Mouse (Mus musculus) ES-Bruce4 (cell line): ENCODE measurements at regions not wholly inside any gene's neighbourhood (a gene's known extent, or its start where the extent isn't known, plus 50 kb on each side); places are given as distances from the start of the nearest gene placed in this dataset.

Source experiments
- H3K27ac ChIP-seq: 2 replicates; pipeline ENCODE4 v1.5.1; 2012; ENCODE audit warnings: low read length, inconsistent platforms; ENCODE audit not compliant: insufficient read depth
- H3K27me3 ChIP-seq: 2 replicates; pipeline ENCODE4 v1.6.1; 2012; ENCODE audit warnings: mild to moderate bottlenecking, low read length, inconsistent platforms; ENCODE audit not compliant: control insufficient read depth, poor library complexity, insufficient read depth, severe bottlenecking
- H3K36me3 ChIP-seq: 2 replicates; pipeline ENCODE4 v1.6.1; 2012; ENCODE audit warnings: inconsistent platforms, mild to moderate bottlenecking, low read length, moderate library complexity; ENCODE audit not compliant: control insufficient read depth, poor library complexity, insufficient read depth, severe bottlenecking
- H3K4me1 ChIP-seq: one replicate; pipeline ENCODE4 v1.8.1; 2011; ENCODE audit warnings: low read length; ENCODE audit not compliant: control insufficient read depth, insufficient read depth
- H3K4me3 ChIP-seq: 2 replicates; pipeline ENCODE4 v1.5.1; 2011; ENCODE audit warnings: low read depth, mild to moderate bottlenecking, low read length
- H3K9ac ChIP-seq: 2 replicates; pipeline ENCODE4 v1.6.1; 2012; ENCODE audit warnings: low read depth, mild to moderate bottlenecking, inconsistent platforms; ENCODE audit not compliant: poor library complexity, severe bottlenecking
- H3K9me3 ChIP-seq: replicated peaks from 2 replicates; pipeline ENCODE4 v1.6.1; 2012; ENCODE audit warnings: mild to moderate bottlenecking, low read length, inconsistent platforms; ENCODE audit not compliant: control insufficient read depth, poor library complexity, insufficient read depth, severe bottlenecking
- CTCF ChIP-seq: IDR thresholded peaks from one replicate; pipeline ENCODE4 v1.8.1; 2011; ENCODE audit warnings: low read depth, low read length
- EP300 ChIP-seq: IDR thresholded peaks from 2 replicates; pipeline ENCODE4 v1.6.1; 2011; ENCODE audit warnings: low read depth, low read length; ENCODE audit not compliant: insufficient read depth
- POLR2A ChIP-seq: IDR thresholded peaks from one replicate; pipeline ENCODE4 v1.8.1; 2011; ENCODE audit warnings: low read length; ENCODE audit not compliant: insufficient read depth

DNA sequence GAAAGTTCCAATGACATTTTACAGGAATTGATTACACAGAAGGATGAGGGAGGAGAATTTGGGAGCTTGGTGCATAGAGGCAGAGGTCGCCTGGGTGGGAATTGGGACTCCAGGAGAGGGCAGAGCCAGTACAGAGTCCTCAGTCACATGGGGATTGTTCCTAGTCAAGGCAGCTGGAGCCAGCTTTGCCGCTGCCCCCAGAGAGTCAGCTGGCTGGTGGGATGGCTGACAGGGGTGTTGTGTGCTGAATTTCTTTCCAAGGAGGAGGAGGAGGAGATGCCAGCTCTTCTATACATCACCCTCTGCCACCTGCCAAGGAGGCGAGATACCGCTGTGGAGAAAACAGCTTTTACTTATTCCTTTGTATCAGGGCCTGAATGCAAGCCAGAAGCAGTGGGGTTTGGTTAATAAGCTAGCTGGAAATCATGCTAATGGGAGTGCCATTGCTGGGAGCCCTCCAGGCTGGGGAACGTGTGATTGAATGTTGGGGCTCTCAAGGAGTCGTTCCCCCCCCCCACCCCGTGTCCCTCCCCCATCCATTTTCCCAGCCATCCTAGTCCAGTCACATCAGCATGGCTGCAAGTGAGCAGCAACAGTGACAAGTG, 78.8 kb upstream of the Dlx2 start:
- no peak overlapping the region for H3K4me3 ChIP-seq
- H3K36me3 ChIP-seq: no peaks in the 10 kb centered on the region
- H3K27ac ChIP-seq: peak overlapping the region; percentile 66
- H3K9ac ChIP-seq: no peak overlapping the region
- no peaks in the 10 kb centered on the region for H3K9me3 ChIP-seq
- peaks cover 7% of the 10 kb centered on the region for H3K4me1 ChIP-seq
- TF ChIP-seq EP300: 0 out of 2 replicates have a peak, but pooled peaks have one; percentile 59
- TF ChIP-seq POLR2A: no peak
- H3K27me3 ChIP-seq: no peaks in the 10 kb centered on the region

DNA sequence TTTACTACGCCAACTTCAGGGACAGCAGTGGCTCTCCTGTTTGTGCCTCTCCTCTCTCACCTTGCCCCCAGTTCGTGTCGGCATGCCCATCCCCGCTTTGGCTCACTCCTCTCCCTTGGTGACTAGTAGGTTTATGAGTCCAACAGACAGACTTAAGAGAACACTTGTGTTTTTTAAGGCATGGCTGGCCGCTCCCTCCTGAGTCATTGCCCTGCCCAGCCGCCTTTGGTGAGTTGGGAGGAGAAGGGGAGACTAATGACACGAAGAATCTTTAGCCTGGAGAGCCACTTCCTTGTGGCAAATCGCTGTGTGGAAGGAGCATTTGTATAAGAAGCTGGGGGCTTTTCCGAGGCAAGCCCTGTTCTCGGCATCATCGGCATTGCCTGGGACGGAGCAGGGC, 79.8 kb upstream of the Dlx2 start:
- Histone ChIP-seq H3K27me3 (no peaks in the 10 kb centered on the region), H3K4me1 (peaks cover 8% of the 10 kb centered on the region)

DNA sequence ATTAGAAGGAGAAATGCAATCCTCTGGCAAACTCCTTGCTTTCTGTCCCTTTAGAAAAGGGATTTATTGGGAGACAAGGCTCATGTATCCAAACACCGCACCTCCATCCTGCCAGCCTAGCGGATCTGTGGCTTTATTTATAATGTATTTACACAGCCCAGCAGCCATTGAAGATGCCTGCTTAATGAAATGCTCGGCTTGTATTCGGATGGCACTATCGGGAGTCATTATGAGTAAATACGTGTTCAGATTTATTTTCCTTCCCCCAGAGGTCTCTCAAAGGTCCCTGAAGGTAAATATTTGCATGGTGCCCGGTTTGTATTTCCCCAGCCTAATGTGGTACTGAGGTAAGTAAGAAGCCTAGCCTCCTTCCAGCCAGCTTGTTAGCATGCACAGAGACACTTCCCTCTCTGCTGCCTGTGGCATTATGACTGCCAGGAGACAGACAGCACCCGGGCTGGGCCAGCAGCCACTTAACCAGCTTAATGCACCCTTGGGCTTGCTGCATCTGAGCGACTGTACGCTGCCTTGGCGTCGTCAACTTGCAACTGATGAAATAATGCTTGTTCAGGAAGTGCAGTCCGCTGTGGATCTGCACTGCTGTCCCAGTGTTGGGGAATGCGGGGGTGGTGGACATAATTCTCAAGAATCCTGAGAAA, 80.7 kb upstream of the Dlx2 start:
- Histone ChIP-seq H3K36me3 (no peaks in the 10 kb centered on the region), H3K4me3 (no peak overlapping the region), H3K9ac (peak overlapping the region; percentile 3; the same call in 1 of the 2 replicates), H3K27ac (0 out of 2 replicates have a peak overlapping the region, but pooled peaks have one; percentile 5), H3K9me3 (no peaks in the 10 kb centered on the region), H3K27me3 (no peaks in the 10 kb centered on the region), H3K4me1 (peaks cover 8% of the 10 kb centered on the region)
- TF ChIP-seq EP300 (no peak), POLR2A (no peak), CTCF (no peak)

More for the DNA sequence above, 79.8 kb upstream of the Dlx2 start:
- no peaks in the 10 kb centered on the region for H3K36me3 ChIP-seq
- peak overlapping the region; percentile 3; the same call in 1 of the 2 replicates for H3K9ac ChIP-seq
- TF ChIP-seq POLR2A (no peak), EP300 (no peak), CTCF (no peak)
- peak overlapping the region; percentile 5; the same call in 1 of the 2 replicates for H3K27ac ChIP-seq
- no peaks in the 10 kb centered on the region for H3K9me3 ChIP-seq
- H3K4me3 ChIP-seq: no peak overlapping the region

DNA sequence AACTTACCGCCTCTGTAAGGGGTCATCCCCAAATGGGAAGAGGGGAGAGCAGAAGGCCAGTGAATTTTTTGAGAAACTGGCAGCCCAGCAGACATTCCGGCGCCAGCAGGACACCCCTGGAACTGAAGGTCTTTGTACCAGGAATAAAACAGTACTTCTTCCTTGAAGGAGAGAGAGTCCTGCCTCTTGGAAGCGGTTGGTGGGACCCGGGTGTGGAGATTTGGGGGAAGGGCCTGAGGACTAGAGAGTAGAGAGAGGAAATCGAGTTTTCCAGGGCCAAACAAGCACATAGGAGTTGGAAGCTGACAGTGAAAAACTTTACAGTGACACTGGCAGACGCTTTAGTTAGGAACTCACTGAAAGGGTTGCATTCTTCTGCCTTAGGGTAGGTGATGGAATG, 82.3 kb upstream of the Dlx2 start:
- H3K27ac ChIP-seq: peak overlapping the region; percentile 23
- TF ChIP-seq EP300 (no peak), POLR2A (no peak), CTCF (no peak)
- H3K9ac ChIP-seq: peak overlapping the region; percentile 39
- no peaks in the 10 kb centered on the region for H3K27me3 ChIP-seq
- H3K4me3 ChIP-seq: peak overlapping the region; percentile 43; the same call in 1 of the 2 replicates
- H3K4me1 ChIP-seq: peaks cover 6% of the 10 kb centered on the region
- no peaks in the 10 kb centered on the region for H3K36me3 ChIP-seq
- H3K9me3 ChIP-seq: no peaks in the 10 kb centered on the region

DNA sequence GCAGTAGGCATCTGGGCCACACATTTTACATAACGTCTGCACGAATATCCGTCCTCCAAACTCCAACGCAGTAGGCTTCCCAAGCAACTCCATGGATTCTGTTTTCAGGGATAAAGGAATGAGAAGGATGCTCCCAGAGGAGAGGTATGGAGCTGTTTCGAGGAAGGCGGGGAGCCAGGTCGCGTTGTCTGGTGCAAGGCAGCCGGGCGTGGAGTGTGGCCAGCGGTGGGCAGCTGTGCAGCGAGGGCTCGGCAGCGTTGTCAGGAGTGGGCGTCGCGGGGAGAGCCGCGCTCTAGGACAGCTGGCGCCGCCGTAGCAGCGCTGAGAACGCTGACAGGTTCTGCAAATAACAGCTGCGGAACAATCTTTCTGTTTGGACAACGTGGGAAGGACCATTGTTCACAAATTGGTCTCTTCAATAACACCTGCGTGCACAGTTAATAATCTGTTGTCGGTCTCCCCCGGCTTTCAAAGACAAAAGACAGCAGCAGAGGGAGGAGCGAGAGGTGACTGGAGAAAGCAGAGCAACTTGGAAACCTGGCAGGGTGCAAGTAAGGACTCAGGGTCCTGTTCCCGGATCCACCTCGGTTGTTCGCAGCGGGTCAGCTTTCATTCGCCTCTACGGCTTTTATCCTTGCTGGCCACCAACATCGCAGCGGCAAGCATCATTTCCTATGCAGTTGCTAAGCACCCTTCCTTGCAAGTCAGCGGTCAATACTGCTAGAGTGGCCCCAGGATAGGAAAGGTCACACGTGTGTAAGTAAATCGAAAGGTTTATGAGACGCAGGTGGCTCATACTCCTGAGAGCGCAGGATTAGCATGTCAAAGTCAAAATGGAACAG, 83.0 kb upstream of the Dlx2 start:
- Histone ChIP-seq H3K27me3 (no peaks in the 10 kb centered on the region), H3K4me3 (peak overlapping the region; percentile 43), H3K27ac (peak overlapping the region; percentile 23), H3K9ac (peak overlapping the region; percentile 14; the same call in 1 of the 2 replicates), H3K9me3 (no peaks in the 10 kb centered on the region), H3K36me3 (no peaks in the 10 kb centered on the region), H3K4me1 (peaks cover 6% of the 10 kb centered on the region)
- peak; percentile 87 for TF ChIP-seq EP300
- no peak for TF ChIP-seq CTCF
- no peak for TF ChIP-seq POLR2A

DNA sequence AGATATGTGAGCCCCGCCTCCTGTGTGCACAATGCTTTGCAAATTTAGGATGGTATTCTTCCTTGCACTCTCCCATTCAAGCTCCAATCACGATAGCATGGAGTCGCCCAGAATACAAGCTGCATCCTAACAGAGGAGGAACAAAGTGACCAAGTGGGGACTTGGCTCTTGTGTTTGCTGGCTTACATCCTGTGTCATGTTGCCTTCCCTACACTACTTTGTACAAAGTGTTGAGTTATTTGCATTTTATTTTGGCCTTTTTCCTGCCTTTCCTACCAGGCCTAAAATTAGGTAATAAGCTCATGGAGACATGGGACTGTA, 83.5 kb upstream of the Dlx2 start:
- Histone ChIP-seq H3K27ac (no peak overlapping the region; the same call in 1 of the 2 replicates), H3K36me3 (no peaks in the 10 kb centered on the region), H3K9ac (no peak overlapping the region), H3K27me3 (no peaks in the 10 kb centered on the region), H3K4me1 (peaks cover 4% of the 10 kb centered on the region), H3K4me3 (peak overlapping the region; percentile 43; the same call in 1 of the 2 replicates), H3K9me3 (no peaks in the 10 kb centered on the region)
- TF ChIP-seq CTCF (no peak), EP300 (no peak), POLR2A (no peak)
